Mouse (Mus musculus) common myeloid progenitor, adult 5-6 weeks (primary cell): Measurements from ENCODE around the gene Klk1b1. TPM values are rescaled to one million over a fixed set of nuclear protein-coding genes. Genes with fewer than 3 reads are reported as not detected.
"Not testable (repeated sequence)": the region's sequence is repeated elsewhere in the genome, so short reads cannot be mapped to it uniquely, and the experiment has no call there.

Experiments used
- ATAC-seq: replicated peaks from 2 replicates; pipeline ENCODE4 v1.8.0; 2016; ENCODE audit warnings: low read depth, mild to moderate bottlenecking, moderate TSS enrichment, inconsistent platforms; ENCODE audit not compliant: poor library complexity, severe bottlenecking
- total RNA-seq: library from RNA; stranded (forward); fragments of 200-1000, 187-1606 nt; gene quantifications from 2 replicates; pipeline ENCODE4 v1.2.3, GENCODE M21; 2017

The Klk1b1 gene
- total RNA-seq = not detected in 2 replicates

DNA sequence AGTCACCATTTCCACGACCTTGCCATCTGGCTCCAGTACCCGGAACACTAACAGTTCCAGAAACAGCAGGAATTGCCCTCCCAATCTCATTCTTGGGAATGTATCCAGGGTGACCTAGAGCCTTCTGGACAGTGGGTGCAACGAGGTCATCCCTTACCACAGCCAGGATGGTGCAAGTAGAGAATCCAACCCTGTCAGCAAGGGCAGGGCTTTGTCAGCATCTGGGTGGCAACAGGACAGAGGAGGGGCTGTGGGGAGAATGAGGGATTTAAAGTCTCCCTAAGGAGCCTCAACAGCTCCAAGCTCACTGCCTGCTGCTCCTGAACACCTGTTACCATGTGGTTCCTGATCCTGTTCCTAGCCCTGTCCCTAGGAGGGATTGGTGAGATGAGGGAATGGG is at the start of gene Klk1b1:
Klk1b1 (plus strand) TSS at position 301 of the 400 bp plus-strand sequence.
- no peak for ATAC-seq

GRCm38 (mm10) chr7:43918426-43918825 is 48.1 kb upstream of the Klk1b1 start:
- ATAC-seq = no peak

DNA sequence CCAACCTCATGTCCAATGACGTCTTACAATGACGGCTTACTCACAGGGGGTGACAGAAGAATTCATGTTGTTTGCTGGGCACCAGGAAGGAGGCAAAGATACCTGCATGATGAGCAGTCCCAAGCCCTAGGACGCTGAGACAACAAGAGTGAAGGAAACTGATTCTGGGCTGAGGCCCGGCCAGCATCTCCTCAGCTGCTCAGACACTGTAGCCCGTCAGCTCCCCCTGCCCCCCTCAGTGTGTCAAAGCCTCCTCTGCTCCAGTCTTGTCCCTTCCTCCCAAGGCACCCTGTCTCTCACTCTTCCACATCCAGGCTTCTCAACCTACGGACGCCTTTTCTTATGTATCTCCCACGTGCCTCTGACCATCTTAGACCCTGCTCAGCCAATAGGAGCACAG is 47.7 kb upstream of the Klk1b1 start:
- no peak for ATAC-seq

DNA sequence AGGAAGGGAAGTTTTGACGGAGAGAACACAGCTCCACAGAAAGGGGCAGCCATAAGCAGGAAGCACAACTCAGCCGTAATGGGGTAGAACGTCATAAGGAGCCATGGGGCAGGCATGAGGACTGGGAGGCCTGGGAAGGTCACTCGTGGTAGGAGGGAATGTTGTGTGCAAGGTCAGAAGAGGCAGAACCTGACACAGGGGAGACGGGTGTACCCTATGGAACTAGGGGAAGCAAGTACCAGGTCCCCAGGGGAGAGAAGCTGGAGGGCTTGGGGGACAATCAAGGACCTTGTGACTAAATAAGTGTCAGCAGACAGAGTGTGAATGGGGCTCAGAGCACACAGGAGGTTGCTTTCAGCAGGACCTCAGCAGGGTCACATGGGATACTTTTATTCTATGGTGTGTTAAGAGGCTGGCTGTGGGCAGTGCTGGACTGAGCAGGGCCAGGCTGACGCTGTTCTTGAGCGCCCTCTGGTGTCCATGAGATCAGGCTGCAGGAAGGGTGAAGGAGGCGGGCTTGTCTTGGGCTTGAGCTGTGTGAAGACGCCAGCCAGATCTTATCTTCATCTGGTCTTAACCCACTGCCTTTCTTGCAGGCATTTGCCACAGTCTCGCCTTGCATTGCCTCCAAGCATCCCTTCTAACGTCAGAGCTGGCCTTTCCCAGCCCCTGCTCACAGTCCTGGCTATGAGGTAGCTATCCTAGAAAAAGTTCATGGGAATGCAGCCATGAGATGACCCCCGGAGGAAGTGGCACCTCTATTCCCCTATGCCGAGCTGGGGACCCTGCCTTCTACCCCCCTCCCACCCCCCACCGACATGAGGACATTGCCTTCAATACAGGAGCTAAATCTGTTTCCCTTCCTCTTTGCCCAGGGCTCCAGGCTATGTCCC is 46.7 kb upstream of the Klk1b1 start:
- ATAC-seq = peak; percentile 74

- peak; percentile 46 for ATAC-seq
Observed at GRCm38 (mm10) chr7:43920582-43920981, 46.0 kb upstream of the Klk1b1 start.

DNA sequence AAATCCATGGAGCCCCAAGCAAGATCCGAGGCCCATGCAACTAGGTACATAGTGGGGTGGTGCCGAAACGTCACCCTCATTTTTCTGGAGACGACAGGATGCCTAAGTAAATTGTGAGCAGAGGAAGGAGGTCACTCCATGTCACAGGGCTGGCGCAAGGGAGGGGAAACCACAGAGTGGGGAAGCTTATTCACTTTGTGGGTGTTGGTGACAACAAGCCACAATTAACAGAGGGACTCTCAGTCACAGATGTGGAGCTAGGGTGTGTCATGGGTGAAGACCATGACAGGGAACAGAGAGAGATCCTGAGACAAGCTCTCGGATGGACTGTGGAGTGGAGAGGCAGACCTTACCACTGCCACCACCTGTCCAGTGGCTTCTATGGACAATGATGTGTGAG is 45.5 kb upstream of the Klk1b1 start:
- ATAC-seq = peak; percentile 64

DNA sequence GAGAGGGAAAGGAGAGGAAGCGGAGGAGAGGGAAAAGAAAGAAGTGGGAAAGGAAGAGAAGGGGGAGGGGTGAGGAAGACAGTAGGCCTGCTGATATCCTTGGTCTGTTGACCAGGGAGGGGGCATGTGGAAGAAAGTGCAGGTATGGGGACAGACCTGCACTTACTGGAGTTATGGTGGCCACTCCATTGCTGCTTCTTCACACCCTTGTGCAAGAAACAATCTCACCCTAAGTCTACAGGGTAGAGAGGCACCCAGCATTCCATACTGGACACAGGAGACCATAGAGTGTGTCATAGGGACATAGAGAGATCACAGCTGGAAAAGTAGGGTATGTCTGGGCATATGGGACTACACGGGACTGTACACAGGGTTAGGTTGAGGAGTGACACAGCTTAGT is 44.6 kb upstream of the Klk1b1 start:
- ATAC-seq = no peak

GRCm38 (mm10) chr7:43925985-43926384 is 40.6 kb upstream of the Klk1b1 start:
- 0 out of 2 replicates have a peak, but pooled peaks have one; percentile 33 for ATAC-seq

DNA sequence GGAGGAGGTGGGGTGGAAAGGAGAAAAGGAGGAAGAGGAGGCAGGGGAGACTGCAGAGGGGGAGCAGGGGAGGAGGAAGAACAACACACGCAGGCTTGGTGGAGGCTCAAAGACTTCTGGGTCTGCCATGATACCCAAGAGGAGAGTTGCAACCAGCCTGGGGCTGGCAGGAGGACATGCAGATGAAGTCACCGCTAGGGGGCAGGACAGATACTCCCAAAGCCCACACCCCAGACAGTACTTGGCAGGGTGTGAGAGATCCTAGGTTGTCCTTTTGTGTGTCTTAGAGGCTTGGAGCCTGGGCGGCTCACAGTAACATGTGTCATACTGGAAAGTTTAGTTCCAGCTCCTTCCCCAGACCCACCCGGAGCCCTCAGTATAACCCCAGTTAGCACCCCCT is 38.0 kb upstream of the Klk1b1 start:
- peak; percentile 51; the same call in 1 of the 2 replicates for ATAC-seq

- ATAC-seq = no peak
Observed at GRCm38 (mm10) chr7:43932337-43932736, 34.2 kb upstream of the Klk1b1 start.

DNA sequence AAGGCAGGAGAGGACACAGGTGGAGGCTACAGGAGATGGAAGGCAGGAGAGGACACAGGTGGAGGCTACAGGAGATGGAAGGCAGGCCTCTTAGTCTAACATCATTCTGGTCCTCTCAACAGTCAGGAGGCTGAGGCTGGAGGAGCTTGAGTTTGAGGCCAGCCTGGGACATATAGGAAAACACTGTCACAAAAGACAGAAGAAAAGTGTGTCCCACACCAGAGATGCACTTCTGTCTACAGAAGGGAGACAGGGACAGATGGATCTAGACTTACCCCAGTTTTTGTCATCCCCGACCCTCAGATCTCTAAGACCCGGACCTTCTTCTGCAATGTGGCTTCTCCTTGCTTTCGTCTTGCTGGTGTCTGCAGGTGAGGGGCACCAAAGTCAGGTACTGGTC is 33.1 kb upstream of the Klk1b1 start, which contains the start of gene Klk15:
Klk15 (plus strand) TSS at position 301 of the 400 bp plus-strand sequence.
- no peak for ATAC-seq

DNA sequence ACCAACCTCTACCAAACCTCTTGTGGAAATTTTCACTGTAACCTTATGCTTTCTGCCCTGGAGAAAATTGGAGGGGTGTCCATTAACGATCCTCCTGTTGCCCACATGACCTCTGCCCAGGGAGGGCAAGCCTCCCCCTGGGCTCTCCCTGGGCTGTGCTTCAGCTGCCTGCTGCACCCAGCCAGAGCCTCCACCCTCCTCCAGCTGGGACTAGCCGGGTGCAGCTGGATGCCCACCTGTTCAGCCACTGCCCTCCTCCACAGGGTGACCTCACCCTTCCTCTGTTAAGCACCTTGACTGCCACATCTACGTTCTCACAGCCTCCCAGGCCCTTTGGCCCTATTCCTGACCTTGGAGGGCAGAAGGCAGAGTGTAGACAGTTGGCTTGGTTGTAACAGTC is 31.8 kb upstream of the Klk1b1 start:
- ATAC-seq = no peak

DNA sequence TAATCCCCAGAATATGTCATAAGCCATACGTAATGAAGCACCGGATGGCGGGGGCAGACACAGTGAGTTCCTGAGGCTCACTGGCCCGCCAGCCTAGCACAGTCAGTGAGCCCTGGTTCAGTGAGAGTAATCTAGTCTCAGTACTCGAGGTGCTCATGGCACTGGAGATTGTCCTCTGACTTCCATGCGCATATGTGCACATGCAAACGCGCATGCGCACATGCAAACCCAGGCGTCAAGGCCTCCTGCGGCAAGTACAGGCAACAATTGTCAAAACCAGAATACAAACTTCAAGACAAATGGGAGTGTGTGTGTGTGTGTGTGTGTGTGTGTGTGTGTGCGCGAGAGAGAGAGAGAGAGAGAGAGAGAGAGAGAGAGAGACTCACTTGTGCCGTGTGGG is 30.0 kb upstream of the Klk1b1 start:
- ATAC-seq = no peak

DNA sequence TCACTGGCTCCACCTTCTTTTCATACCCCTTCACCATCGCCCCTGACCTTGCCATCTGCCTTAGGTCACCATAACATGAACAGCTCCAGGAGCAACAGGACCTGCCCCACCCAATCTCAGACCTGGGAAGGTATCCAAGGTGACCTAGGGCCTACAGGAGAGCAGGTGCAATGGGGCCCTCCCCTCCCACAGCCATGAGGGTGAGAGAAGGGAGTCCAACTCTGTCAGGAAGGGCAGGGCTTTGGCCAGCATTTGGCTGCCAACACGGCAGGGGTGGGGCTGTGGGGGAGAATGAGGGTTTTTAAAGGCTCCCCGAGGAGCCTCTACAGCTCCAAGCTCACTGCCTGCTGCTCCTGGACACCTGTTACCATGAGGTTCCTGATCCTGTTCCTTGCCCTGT is 24.3 kb upstream of the Klk1b1 start:
- ATAC-seq = not testable (repeated sequence)

DNA sequence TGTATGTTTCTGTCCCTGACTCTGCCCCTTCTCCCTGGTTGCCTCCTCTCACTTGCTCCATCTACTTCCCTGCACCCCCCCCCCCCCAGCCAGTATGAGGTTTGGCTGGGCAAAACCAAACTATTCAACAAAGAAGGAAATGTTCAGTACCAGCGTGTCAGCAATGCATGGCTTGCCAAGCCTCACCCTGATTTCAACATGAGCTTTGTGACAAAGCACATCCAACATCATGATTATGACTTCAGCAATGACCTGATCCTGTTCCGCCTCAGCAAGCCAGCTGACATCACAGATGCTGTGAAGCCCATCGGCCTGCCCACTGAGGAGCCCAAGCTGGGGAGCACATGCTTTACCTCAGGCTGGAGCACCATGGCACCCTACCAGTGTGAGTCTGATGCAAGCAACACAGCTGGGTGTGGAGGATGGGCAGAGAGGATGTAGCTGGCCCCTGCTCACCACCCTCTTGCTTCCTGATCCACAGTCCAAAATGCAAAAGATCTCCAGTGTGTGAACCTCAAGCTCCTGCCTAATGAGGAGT is 21.8 kb upstream of the Klk1b1 start:
- ATAC-seq = no peak

GRCm38 (mm10) chr7:43950364-43950763 is 16.2 kb upstream of the Klk1b1 start, which contains the start of gene Klk1b8:
Gene Klk1b8, plus strand, starts transcription at chr7:43950664.
- ATAC-seq = no peak

- ATAC-seq = no peak
Observed at GRCm38 (mm10) chr7:43952703-43953102, 13.8 kb upstream of the Klk1b1 start.

GRCm38 (mm10) chr7:43967058-43967457 is 507 bp downstream of the Klk1b1 start:
- ATAC-seq = no peak

GRCm38 (mm10) chr7:43967612-43968011 is 1.1 kb downstream of the Klk1b1 start:
- 0 out of 2 replicates have a peak, but pooled peaks have one; percentile 32 for ATAC-seq

GRCm38 (mm10) chr7:43975761-43976160 is 9.2 kb downstream of the Klk1b1 start, which contains the start of gene Klk1b9:
Gene Klk1b9, plus strand, starts transcription at chr7:43976061.
- ATAC-seq = not testable (repeated sequence)

DNA sequence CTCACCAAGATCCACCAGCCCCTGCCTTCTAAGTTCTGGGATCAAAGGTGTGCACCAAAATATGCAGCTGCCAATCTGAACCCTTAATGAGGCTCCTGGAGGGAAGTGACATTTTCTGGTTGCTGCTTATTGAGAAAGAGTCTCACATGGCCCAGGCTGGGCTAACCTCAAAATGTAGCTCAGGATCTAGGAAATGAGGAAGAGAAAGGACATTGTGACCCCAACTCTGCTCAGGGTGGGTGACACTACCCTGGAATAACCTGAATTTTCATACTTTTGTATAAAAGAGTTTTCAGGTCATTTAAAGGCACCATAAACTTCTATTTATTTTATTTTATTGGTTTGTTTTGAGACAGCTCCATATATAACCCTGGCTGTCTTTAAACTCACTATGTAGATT is 19.1 kb downstream of the Klk1b1 start:
- no peak for ATAC-seq
